Mouse (Mus musculus): ENCODE data around the gene Cox10. TPM values are rescaled to one million over a fixed set of nuclear protein-coding genes. Genes with fewer than 3 reads are reported as not detected.

Cox10 gene
- total and polyA plus RNA-seq, 3 experiments = 23.4 to 60.3 (median 35.2) TPM

DNA sequence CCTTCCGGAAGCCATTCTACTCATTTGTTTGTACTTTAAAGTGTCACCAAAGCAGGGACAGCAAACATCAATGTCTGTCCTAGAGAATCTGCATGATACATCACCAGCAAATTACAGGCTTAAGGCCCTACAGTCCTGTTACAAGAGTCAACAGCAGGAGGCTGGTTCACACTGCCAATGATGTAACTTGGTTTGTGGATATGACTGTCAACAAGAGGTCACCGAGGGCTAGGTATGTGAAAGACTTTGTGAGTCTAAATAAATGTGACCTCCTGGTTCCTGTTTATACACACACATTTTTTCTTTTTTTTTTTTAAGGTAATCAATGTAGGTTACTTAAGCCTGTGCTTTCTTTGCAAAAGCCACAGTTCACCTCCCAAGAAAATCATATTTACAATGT, 102.5 kb downstream of the Cox10 start:
- Histone ChIP-seq H3K4me2 (ENCODE audit: insufficient read depth, low read depth, poor library complexity, severe bottlenecking) (no peak overlapping the region), H3K9me3 (replicated peaks; ENCODE audit: low read length) (no peaks in the 10 kb centered on the region), H3K27me3 (replicated peaks) (no peaks in the 10 kb centered on the region), H3K27ac (ENCODE audit: insufficient read depth, low read depth) (no peak overlapping the region), H3K79me2 (replicated peaks; ENCODE audit: control insufficient read depth, extremely low read depth, insufficient read depth, poor library complexity, severe bottlenecking) (no peaks in the 10 kb centered on the region), H3K4me1 (ENCODE audit: control insufficient read depth in 1 of 2, insufficient read depth in 2 of 2) (peaks cover 0 to 8% of the 10 kb centered on the region in 2 experiments; a peak in 1 of 4 replicates), H3K36me3 (replicated peaks in 1 of 2; ENCODE audit: control insufficient read depth in 1 of 2, insufficient read depth in 1 of 2, low read length in 1 of 2) (peaks cover 20 to 81% of the 10 kb centered on the region in 2 experiments), H3K4me3 (replicated peaks in 1 of 3; ENCODE audit: low read depth in 2 of 3, low read length in 2 of 3, poor library complexity in 1 of 3) (no peak overlapping the region), H3K9ac (ENCODE audit: insufficient read depth, low read depth) (no peak overlapping the region)
- in situ Hi-C loops (cut with MboI; ENCODE audit: low pct_ligation_motif_present, low pct_unique_long_range_greater_than_20kb, low sequenced_read_pairs) = no loop called here
- no peak for DNase-seq (ENCODE audit: extremely low read depth)
- TF ChIP-seq CHD2 (IDR thresholded peaks at IDR 0.05; ENCODE audit: low read length) (no peak), TBP (conservative IDR thresholded peaks at IDR 0.05; ENCODE audit: low read depth, low read length) (no peak), MEF2A (IDR thresholded peaks at IDR 0.05; ENCODE audit: borderline replicate concordance, low read depth, low read length) (no peak), GABPA (IDR thresholded peaks at IDR 0.05; ENCODE audit: insufficient replicate concordance, low read depth, low read length) (no peak), CTCF (conservative IDR thresholded peaks at IDR 0.05 in 1 of 2, IDR thresholded peaks at IDR 0.05 in 1 of 2; ENCODE audit: low read depth in 2 of 2, low read length in 2 of 2) (no peak), MAZ (IDR thresholded peaks at IDR 0.05; ENCODE audit: low read depth, low read length) (no peak), ZC3H11A (IDR thresholded peaks at IDR 0.05; ENCODE audit: low read depth, low read length) (no peak)
- dilution Hi-C loops (cut with MboI; ENCODE audit: extremely low pct_ligation_motif_present, extremely low pct_unique_long_range_greater_than_20kb, low sequenced_read_pairs) = no loop called here

DNA sequence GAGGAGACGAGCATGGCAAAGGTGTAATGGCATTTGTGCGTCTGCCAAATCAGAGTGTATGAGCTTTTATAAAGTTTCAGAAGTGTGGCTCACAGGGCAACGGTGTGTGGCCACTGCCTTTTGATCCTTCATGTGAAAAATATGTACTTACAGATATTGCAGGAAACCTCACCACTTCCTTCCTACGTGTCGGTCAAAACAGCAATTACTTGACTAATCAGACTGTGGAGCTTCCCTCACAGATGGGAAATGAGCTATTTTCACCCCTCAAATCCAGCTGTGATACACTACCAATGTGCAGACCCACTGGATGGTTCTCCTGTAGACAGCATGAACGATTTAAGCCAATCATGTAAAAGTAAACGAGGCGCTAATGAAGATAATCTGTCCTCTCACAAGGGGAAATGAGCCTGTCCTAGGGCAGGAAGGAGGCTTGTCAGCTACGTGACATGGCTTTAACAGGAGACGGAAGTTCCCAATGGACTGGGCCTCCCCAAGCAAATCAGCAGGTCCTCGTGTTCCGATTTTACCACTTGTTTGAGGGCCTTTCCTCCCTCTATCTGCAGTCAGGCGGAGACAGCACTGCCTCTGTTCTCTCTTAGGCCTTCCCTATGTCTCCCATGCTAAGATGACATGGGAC, 103.9 kb downstream of the Cox10 start:
- no peaks in the 10 kb centered on the region for H3K79me2 ChIP-seq (replicated peaks; ENCODE audit: control insufficient read depth, extremely low read depth, insufficient read depth, poor library complexity, severe bottlenecking)
- DNase-seq (ENCODE audit: extremely low read depth) = no peak
- no peak for TF ChIP-seq PAX5 (IDR thresholded peaks at IDR 0.05; ENCODE audit: low read length)
- H3K4me1 ChIP-seq (ENCODE audit: control insufficient read depth in 1 of 2, insufficient read depth in 2 of 2) = peaks cover 0 to 8% of the 10 kb centered on the region in 2 experiments; a peak in 1 of 4 replicates
- dilution Hi-C loops (cut with MboI; ENCODE audit: extremely low pct_ligation_motif_present, extremely low pct_unique_long_range_greater_than_20kb, low sequenced_read_pairs) = no loop called here
- H3K27ac ChIP-seq (ENCODE audit: insufficient read depth, low read depth) = no peak overlapping the region
- peaks cover 25 to 82% of the 10 kb centered on the region in 2 experiments for H3K36me3 ChIP-seq (replicated peaks in 1 of 2; ENCODE audit: control insufficient read depth in 1 of 2, insufficient read depth in 1 of 2, low read length in 1 of 2)
- no peak overlapping the region for H3K4me3 ChIP-seq (replicated peaks in 1 of 3; ENCODE audit: low read depth in 2 of 3, low read length in 2 of 3, poor library complexity in 1 of 3)
- H3K9ac ChIP-seq (ENCODE audit: insufficient read depth, low read depth) = no peak overlapping the region
- H3K9me3 ChIP-seq (replicated peaks; ENCODE audit: low read length) = no peaks in the 10 kb centered on the region
- in situ Hi-C loops (cut with MboI; ENCODE audit: low pct_ligation_motif_present, low pct_unique_long_range_greater_than_20kb, low sequenced_read_pairs) = no loop called here
- no peaks in the 10 kb centered on the region for H3K27me3 ChIP-seq (replicated peaks)
- no peak overlapping the region for H3K4me2 ChIP-seq (ENCODE audit: insufficient read depth, low read depth, poor library complexity, severe bottlenecking)

DNA sequence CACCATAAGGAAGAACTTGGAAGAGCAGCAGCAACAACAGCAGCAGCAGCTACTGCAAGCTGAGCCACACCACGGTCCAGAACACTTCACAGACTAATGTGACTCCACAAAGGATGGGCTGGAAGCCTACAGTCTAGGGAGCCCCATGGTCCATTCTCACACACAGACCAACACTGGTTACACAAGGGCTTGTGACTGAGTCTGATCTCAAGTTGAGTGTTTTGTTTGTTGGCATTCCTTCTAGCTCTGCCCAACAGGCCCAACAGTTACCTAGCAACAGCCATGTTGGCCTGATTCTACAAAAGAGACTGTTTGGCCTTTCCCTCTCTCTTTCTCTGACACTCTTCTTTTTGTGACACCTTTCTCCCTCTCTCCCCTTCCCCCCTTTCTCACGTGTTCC, 105.3 kb downstream of the Cox10 start:
- peaks cover 25 to 89% of the 10 kb centered on the region in 2 experiments for H3K36me3 ChIP-seq (replicated peaks in 1 of 2; ENCODE audit: control insufficient read depth in 1 of 2, insufficient read depth in 1 of 2, low read length in 1 of 2)
- dilution Hi-C loops (cut with MboI; ENCODE audit: extremely low pct_ligation_motif_present, extremely low pct_unique_long_range_greater_than_20kb, low sequenced_read_pairs) (no loop called here), in situ Hi-C loops (cut with MboI; ENCODE audit: low pct_ligation_motif_present, low pct_unique_long_range_greater_than_20kb, low sequenced_read_pairs) (no loop called here)
- H3K4me1 ChIP-seq (ENCODE audit: control insufficient read depth in 1 of 2, insufficient read depth in 2 of 2) = peaks cover 0 to 8% of the 10 kb centered on the region in 2 experiments; a peak in 1 of 4 replicates
- no peak overlapping the region for H3K4me3 ChIP-seq (replicated peaks in 1 of 3; ENCODE audit: low read depth in 2 of 3, low read length in 2 of 3, poor library complexity in 1 of 3)
- DNase-seq (ENCODE audit: extremely low read depth) = no peak
- H3K9me3 ChIP-seq (replicated peaks; ENCODE audit: low read length) = no peaks in the 10 kb centered on the region
- H3K27ac ChIP-seq (ENCODE audit: insufficient read depth, low read depth) = no peak overlapping the region
- no peak overlapping the region for H3K4me2 ChIP-seq (ENCODE audit: insufficient read depth, low read depth, poor library complexity, severe bottlenecking)
- TF ChIP-seq POLR2AphosphoS2 (IDR thresholded peaks at IDR 0.05; ENCODE audit: low read depth, low read length) = no peak
- TF ChIP-seq KAT2A (IDR thresholded peaks at IDR 0.05; ENCODE audit: insufficient replicate concordance, low read length) = no peak
- TF ChIP-seq ZNF384 (IDR thresholded peaks at IDR 0.05; ENCODE audit: low read depth, low read length) = no peak
- TF ChIP-seq SMC3 (IDR thresholded peaks at IDR 0.05; ENCODE audit: low read depth, low read length) = no peak
- no peak for TF ChIP-seq PAX5 (IDR thresholded peaks at IDR 0.05; ENCODE audit: low read length)
- TF ChIP-seq BHLHE40 (IDR thresholded peaks at IDR 0.05; ENCODE audit: low read depth, low read length) = no peak
- no peak for TF ChIP-seq POLR2A (IDR thresholded peaks at IDR 0.05; ENCODE audit: low read depth, low read length)
- TF ChIP-seq NRF1 (IDR thresholded peaks at IDR 0.05; ENCODE audit: low read depth, low read length) = no peak
- no peak for TF ChIP-seq USF1 (IDR thresholded peaks at IDR 0.05; ENCODE audit: low read depth, low read length)
- no peak for TF ChIP-seq MEF2A (IDR thresholded peaks at IDR 0.05; ENCODE audit: borderline replicate concordance, low read depth, low read length)
- no peak for TF ChIP-seq UBTF (IDR thresholded peaks at IDR 0.05; ENCODE audit: low read depth, low read length)
- TF ChIP-seq SIN3A (IDR thresholded peaks at IDR 0.05; ENCODE audit: low read length) = no peak
- no peak for TF ChIP-seq USF2 (conservative IDR thresholded peaks at IDR 0.05; ENCODE audit: low read depth, low read length)
- no peak for TF ChIP-seq JUND (conservative IDR thresholded peaks at IDR 0.05; ENCODE audit: low read depth, low read length)
- no peak overlapping the region for H3K9ac ChIP-seq (ENCODE audit: insufficient read depth, low read depth)
- H3K79me2 ChIP-seq (replicated peaks; ENCODE audit: control insufficient read depth, extremely low read depth, insufficient read depth, poor library complexity, severe bottlenecking) = no peaks in the 10 kb centered on the region
- H3K27me3 ChIP-seq (replicated peaks) = no peaks in the 10 kb centered on the region

Measured in CH12.LX (cell line).